Mouse (Mus musculus): Measurements from ENCODE around the gene Gimap8. TPM values are rescaled to one million over a fixed set of nuclear protein-coding genes. Genes with fewer than 3 reads are reported as not detected.
A peak's percentile ranks its signal among the peaks of the same experiment; 100 is the strongest.

Gimap8 gene
- polyA plus RNA-seq, 1 experiment from 2014 or later, result 2.4 TPM

DNA sequence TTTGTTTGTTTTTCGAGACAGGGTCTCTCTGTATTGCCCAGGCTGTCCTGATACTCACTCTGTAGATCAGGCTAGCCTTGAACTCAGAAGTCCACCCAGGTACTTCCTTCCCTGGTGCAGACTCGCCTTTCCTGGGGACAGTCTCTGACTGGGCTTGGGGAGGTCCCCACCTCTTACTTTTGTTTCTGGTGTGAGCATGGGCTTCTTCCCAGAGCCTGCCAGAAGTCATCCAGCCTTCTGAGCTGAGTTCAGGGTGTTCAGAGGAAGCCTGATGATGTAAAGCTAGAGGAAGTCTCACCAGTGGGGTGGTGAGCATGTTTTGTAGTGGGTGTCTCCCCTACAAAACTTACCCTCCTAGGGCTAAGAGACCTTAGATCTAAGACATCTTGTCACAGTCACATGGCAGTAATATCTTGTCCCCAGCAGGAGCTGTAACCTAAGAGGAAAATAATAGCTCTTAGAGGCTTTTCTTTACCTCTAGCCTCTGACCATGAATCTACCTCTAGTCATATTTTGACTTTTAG is 22.5 kb downstream of the Gimap8 start:
- no peak overlapping the region for H3K27ac ChIP-seq (ENCODE audit: low read length)
- H3K4me3 ChIP-seq (ENCODE audit: low read length), result no peak overlapping the region
- no peak for ATAC-seq (replicated peaks; ENCODE audit: extremely low read depth, insufficient read depth, low FRiP score)
- no peaks in the 10 kb centered on the region for H3K36me3 ChIP-seq (ENCODE audit: control insufficient read depth, insufficient read depth)
- no peaks in the 10 kb centered on the region for H3K9me3 ChIP-seq (replicated peaks; ENCODE audit: control insufficient read depth, low read length)
- 54% methylated on average over 2 of the region's 2 CpGs for WGBS
- H3K9ac ChIP-seq (ENCODE audit: low read length), result no peak overlapping the region
- no peaks in the 10 kb centered on the region for H3K4me1 ChIP-seq (ENCODE audit: control insufficient read depth, insufficient read depth, low read length)
- H3K27me3 ChIP-seq (ENCODE audit: control insufficient read depth, insufficient read depth, low read length), result no peaks in the 10 kb centered on the region
- H3K4me2 ChIP-seq (ENCODE audit: low read depth, low read length), result no peak overlapping the region

DNA sequence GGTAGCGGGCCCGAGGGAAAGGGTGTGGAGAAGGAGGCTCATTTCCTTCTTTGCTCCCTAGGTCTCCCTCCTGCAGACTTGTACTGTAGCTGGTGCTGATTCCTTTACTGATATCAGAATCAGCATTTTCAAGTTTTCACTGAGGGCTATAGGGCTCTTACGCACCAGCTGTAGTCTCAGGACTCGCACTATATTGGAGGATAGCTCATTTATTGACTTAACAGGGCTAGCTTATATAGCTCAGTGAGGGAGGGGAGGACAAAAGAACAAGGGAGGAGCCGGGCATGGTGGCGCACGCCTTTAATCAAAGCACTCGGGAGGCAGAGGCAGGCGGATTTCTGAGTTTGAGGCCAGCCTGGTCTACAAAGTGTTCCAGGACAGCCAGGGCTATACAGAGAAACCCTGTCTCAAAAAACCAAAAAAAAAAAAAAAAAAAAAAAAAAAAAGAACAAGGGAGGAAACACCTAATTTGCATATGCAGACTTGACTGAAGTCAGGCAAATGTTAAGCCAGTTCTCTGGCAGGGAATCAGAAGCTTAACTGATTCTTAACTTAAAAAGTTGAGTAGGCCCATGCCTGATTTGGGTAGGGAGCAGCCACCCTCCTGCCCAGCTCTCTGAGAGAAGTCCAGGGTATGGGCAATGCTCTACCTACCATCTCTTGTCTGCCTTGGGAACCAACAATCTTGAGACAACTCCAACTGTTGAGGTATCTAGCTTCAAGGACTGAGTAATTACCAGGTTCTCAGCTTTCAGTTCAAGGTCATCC is 27.4 kb downstream of the Gimap8 start:
- Histone ChIP-seq H3K4me2 (ENCODE audit: low read depth, low read length) (no peak overlapping the region), H3K4me1 (ENCODE audit: control insufficient read depth, insufficient read depth, low read length) (no peaks in the 10 kb centered on the region), H3K4me3 (ENCODE audit: low read length) (no peak overlapping the region), H3K27me3 (ENCODE audit: control insufficient read depth, insufficient read depth, low read length) (no peaks in the 10 kb centered on the region), H3K27ac (ENCODE audit: low read length) (no peak overlapping the region; the same call in 1 of the 2 replicates), H3K9me3 (replicated peaks; ENCODE audit: control insufficient read depth, low read length) (no peaks in the 10 kb centered on the region), H3K36me3 (ENCODE audit: control insufficient read depth, insufficient read depth) (no peaks in the 10 kb centered on the region; the same call in 1 of the 2 replicates), H3K9ac (ENCODE audit: low read length) (no peak overlapping the region)
- WGBS, result 91% methylated on average over 9 of the region's 9 CpGs
- no peak for ATAC-seq (replicated peaks; ENCODE audit: extremely low read depth, insufficient read depth, low FRiP score)

DNA sequence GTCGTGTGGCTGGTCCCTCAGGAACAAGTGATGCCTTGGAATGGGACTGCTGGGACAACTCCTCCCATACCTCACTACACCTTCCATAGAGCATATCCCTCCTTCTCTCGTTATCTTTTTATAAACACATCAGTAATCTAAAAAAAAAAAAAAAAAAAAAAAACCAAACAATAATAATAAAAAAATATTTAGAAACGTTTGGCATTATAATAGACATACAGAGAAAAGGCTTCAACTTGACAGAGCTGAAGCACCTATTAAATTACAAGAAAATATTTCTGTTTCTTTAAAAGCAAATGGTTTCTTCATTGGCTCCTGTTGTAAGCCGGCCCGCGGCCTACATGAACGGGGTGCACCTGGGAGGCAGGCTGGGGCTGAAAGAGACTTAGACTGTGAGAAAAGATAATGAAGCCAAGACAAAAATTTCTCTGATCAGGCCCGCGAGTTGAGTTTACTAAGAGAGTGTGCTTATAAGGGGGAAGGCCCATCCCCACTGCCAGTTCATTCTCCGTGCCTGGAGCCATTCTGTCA is 28.4 kb downstream of the Gimap8 start:
- Histone ChIP-seq H3K4me3 (ENCODE audit: low read length) (peak overlapping the region; percentile 49), H3K27me3 (ENCODE audit: control insufficient read depth, insufficient read depth, low read length) (no peaks in the 10 kb centered on the region), H3K4me1 (ENCODE audit: control insufficient read depth, insufficient read depth, low read length) (no peaks in the 10 kb centered on the region), H3K27ac (ENCODE audit: low read length) (peak overlapping the region; percentile 29; the same call in 1 of the 2 replicates), H3K9ac (ENCODE audit: low read length) (no peak overlapping the region; the same call in 1 of the 2 replicates), H3K36me3 (ENCODE audit: control insufficient read depth, insufficient read depth) (no peaks in the 10 kb centered on the region; the same call in 1 of the 2 replicates), H3K4me2 (ENCODE audit: low read depth, low read length) (peak overlapping the region; percentile 48), H3K9me3 (replicated peaks; ENCODE audit: control insufficient read depth, low read length) (no peaks in the 10 kb centered on the region)
- ATAC-seq (replicated peaks; ENCODE audit: extremely low read depth, insufficient read depth, low FRiP score), result no peak
- 45% methylated on average over 10 of the region's 10 CpGs for WGBS

DNA sequence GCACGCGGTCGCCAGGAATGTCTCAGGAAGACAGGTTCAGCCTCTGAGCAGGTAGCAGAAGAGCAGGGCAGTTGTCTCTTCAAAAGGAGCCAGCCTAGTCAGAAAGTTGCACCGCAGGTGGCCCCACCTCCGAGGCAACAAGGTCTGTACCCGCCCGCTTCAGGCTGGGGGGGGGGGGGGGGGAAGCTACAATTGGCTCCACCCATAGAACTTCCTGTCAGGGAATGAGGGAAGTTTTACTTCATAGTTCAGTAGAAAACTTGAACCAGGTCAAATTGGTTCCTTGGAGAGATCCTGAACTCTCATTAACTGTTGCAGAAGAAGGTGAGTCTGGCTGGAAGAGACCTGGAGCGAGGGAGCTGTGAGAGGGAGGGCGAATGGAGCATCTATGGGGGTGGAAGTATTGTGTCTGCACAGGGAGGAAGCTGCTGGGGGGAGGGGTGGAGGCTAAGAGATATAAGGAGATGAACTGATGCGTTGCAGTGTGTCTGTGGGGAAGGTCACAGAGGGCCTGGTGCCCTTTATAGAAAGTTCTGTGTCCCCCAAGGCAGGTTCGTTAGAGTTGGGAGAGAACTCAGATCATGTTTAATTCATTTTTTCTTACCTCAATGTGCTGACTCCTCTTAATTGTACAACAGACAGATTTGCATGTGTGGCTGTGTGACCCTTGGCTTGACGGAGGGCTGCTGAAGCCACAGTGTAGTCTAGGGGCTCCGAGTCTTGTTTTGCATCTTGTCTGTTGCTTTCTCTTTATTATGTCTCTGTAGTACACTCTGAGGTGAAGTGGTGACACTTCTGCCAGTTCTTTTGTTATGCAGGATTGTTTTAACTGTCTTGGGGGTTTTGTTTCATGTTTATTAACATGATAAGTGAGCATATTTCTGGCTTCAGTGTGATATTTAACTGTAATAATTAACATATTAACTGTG is 29.2 kb downstream of the Gimap8 start, which contains the start of gene Gimap9:
Gene Gimap9 (plus strand): TSS at position 199 of the 929 bp plus-strand sequence.
- Histone ChIP-seq H3K27ac (ENCODE audit: low read length) (peak within 1 kb of the TSS; percentile 67; the same call in 1 of the 2 replicates), H3K9ac (ENCODE audit: low read length) (peak within 1 kb of the TSS; percentile 46), H3K4me2 (ENCODE audit: low read depth, low read length) (peak within 1 kb of the TSS; percentile 48), H3K4me1 (ENCODE audit: control insufficient read depth, insufficient read depth, low read length) (no peaks in the 10 kb centered on the region), H3K9me3 (replicated peaks; ENCODE audit: control insufficient read depth, low read length) (no peaks in the 10 kb centered on the region), H3K4me3 (ENCODE audit: low read length) (peak within 1 kb of the TSS; percentile 49), H3K27me3 (ENCODE audit: control insufficient read depth, insufficient read depth, low read length) (no peaks in the 10 kb centered on the region), H3K36me3 (ENCODE audit: control insufficient read depth, insufficient read depth) (no peaks in the 10 kb centered on the region; the same call in 1 of the 2 replicates)
- peak; percentile 62; the same call in 1 of the 2 replicates for ATAC-seq (replicated peaks; ENCODE audit: extremely low read depth, insufficient read depth, low FRiP score)
- WGBS, result 27% methylated on average over 13 of the region's 13 CpGs

DNA sequence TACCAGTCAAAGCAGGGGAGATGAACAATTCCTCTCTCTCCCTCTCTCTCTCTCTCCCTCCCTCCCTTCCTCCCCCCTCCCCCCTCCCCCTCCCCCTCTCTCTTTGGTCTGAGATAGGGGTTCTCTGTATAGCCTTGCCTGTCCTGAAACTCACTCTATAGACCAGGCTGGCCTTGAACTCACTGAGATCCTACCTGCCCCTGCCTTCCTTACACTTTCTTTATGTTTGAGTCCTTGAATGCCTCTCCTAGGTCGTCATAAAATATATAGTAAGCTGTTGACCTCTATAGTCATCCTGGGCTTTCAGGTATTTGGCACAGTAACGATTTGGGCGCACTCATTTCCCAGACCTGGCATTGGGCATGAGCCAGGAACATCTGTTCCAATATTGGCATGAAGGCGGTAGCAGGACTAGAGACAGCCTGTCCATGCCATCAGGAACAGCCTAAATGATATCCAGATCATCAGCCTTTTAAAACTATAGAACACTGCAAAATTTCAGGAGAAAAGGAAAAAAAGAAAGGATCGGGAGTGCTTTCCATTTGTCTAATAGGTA is 29.9 kb downstream of the Gimap8 start:
- Histone ChIP-seq H3K4me3 (ENCODE audit: low read length) (peak overlapping the region; percentile 49), H3K27me3 (ENCODE audit: control insufficient read depth, insufficient read depth, low read length) (no peaks in the 10 kb centered on the region), H3K27ac (ENCODE audit: low read length) (no peak overlapping the region), H3K4me1 (ENCODE audit: control insufficient read depth, insufficient read depth, low read length) (no peaks in the 10 kb centered on the region), H3K4me2 (ENCODE audit: low read depth, low read length) (peak overlapping the region; percentile 48), H3K36me3 (ENCODE audit: control insufficient read depth, insufficient read depth) (no peaks in the 10 kb centered on the region; the same call in 1 of the 2 replicates), H3K9ac (ENCODE audit: low read length) (peak overlapping the region; percentile 46; the same call in 1 of the 2 replicates), H3K9me3 (replicated peaks; ENCODE audit: control insufficient read depth, low read length) (no peaks in the 10 kb centered on the region)
- WGBS, result 78% methylated on average over 5 of the region's 5 CpGs
- ATAC-seq (replicated peaks; ENCODE audit: extremely low read depth, insufficient read depth, low FRiP score), result no peak

DNA sequence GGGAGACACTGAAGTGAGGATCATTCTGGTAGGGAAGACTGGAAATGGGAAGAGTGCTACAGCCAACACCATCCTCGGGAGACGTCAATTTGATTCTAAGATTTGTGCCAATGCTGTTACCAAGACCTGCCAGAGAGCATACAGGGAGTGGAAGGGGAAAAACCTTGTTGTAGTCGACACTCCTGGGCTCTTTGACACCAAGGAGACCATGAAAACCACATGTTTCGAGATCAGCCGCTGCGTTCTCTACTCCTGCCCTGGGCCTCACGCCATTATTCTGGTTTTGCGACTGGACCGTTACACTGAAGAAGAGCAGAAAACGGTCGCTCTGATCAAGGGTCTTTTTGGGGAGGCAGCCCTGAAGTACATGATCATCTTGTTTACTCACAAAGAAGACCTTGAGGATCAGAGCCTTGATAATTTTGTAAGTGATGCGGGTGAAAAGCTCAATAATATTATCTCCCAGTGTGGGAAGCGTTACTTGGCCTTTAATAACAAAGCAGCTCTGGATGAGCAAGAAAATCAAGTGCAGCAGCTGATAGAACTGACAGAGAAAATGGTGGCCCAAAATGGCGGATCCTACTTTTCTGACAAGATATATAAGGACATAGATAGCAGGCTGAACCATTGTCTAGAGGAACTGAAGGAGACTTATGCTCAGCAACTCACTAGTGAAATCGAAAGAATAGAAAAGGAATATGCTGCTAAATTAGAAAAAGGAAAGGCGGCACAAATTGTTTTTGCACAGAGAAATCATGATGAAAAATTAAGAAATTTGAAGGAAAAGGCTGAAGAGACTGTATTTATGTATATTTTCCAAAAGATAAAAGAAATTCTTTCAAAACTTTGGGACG is 30.7 kb downstream of the Gimap8 start:
- Histone ChIP-seq H3K27me3 (ENCODE audit: control insufficient read depth, insufficient read depth, low read length) (no peaks in the 10 kb centered on the region), H3K4me2 (ENCODE audit: low read depth, low read length) (peak overlapping the region; percentile 48), H3K4me3 (ENCODE audit: low read length) (peak overlapping the region; percentile 49), H3K36me3 (ENCODE audit: control insufficient read depth, insufficient read depth) (no peaks in the 10 kb centered on the region; the same call in 1 of the 2 replicates), H3K9ac (ENCODE audit: low read length) (0 out of 2 replicates have a peak overlapping the region, but pooled peaks have one; percentile 20), H3K9me3 (replicated peaks; ENCODE audit: control insufficient read depth, low read length) (no peaks in the 10 kb centered on the region), H3K4me1 (ENCODE audit: control insufficient read depth, insufficient read depth, low read length) (no peaks in the 10 kb centered on the region), H3K27ac (ENCODE audit: low read length) (no peak overlapping the region)
- no peak for ATAC-seq (replicated peaks; ENCODE audit: extremely low read depth, insufficient read depth, low FRiP score)
- 85% methylated on average over 17 of the region's 17 CpGs for WGBS

DNA sequence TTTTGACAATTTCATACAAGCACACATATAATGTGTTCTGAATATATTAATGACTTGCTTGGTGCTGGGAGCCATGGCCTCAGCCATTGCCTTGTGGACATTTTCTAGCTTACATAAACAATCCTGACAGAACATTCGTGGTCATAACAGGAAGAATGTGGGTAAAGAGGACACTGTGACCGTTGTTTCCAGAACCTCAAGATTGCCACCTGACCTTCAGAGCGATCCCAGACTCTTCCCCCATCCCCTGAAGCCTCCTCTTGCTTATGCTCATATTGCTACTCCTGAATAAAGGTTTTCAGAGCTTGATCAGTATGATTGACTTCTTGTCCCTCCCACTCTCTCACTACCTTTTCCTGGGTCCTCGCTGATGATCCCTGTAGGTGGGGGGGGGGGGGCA is 31.4 kb downstream of the Gimap8 start:
- no peak for ATAC-seq (replicated peaks; ENCODE audit: extremely low read depth, insufficient read depth, low FRiP score)
- no peaks in the 10 kb centered on the region for H3K27me3 ChIP-seq (ENCODE audit: control insufficient read depth, insufficient read depth, low read length)
- no peak overlapping the region for H3K27ac ChIP-seq (ENCODE audit: low read length)
- H3K9me3 ChIP-seq (replicated peaks; ENCODE audit: control insufficient read depth, low read length), result no peaks in the 10 kb centered on the region
- no peaks in the 10 kb centered on the region; the same call in 1 of the 2 replicates for H3K36me3 ChIP-seq (ENCODE audit: control insufficient read depth, insufficient read depth)
- WGBS, result 62% methylated on average over 4 of the region's 4 CpGs
- H3K4me1 ChIP-seq (ENCODE audit: control insufficient read depth, insufficient read depth, low read length), result no peaks in the 10 kb centered on the region
- H3K4me2 ChIP-seq (ENCODE audit: low read depth, low read length), result peak overlapping the region; percentile 18; the same call in 1 of the 2 replicates
- H3K9ac ChIP-seq (ENCODE audit: low read length), result no peak overlapping the region
- H3K4me3 ChIP-seq (ENCODE audit: low read length), result no peak overlapping the region
